Mouse (Mus musculus): Measurements from ENCODE around the gene Slc25a28.

- no peak for TF ChIP-seq CTCF (IDR thresholded peaks at IDR 0.05; ENCODE audit: control insufficient read depth, insufficient read depth, insufficient replicate concordance, low read depth, low read length)
- TF ChIP-seq POLR2A (IDR thresholded peaks at IDR 0.05; ENCODE audit: control insufficient read depth, low read depth, low read length) = no peak
Observed at GRCm38 (mm10) chr19:43645508-43645907, 29.2 kb downstream of the Slc25a28 start.

Data from testis, adult 2 months (tissue).